Mouse (Mus musculus): ENCODE results near the gene Prex1. TPM values are rescaled to one million over a fixed set of nuclear protein-coding genes. Genes with fewer than 3 reads are reported as not detected.

Prex1 gene
- polyA plus RNA-seq, 1 experiment from 2014 or later: 27.4 TPM

DNA sequence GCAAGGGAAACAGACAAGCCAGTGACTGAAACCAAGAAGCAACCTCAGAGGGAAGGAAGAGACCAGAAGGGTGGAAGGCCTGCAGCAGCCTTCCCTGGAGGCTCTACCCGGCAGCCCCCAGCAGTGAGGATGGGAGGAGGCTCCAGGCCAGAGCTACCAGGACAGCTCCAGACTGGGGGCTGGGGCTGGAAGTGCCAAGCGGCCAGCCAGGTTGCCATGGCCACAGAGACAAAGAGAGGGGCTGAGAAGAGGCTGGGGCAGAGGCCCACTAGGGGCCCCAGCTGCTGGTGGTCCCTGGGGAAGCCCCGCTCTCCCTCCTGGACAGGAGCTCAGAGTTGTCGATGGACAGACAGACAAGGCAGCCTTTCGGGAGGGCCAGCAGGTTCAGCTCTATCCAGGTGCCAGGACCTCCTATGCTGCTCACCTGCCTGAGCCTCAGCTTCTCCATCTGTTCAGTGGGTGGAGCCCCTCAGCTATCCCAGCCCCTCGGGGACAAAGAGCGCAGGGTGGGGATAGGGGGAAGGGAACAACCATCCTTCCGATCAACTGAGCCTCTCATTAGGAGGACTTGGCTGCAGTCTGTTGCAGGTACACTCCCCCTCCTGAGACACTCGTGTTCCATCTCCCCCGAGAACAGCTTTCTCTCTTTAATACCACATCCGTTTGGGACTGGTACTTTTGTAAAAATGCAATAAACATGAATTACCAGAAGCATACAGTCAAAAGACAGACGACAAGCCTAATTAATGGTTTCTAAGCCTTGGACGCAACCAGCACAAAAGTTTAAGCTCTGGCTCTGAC, 34.5 kb downstream of the Prex1 start:
- peaks cover 69% of the 10 kb centered on the region for H3K4me1 ChIP-seq (replicated peaks)
- ATAC-seq (ENCODE audit: low FRiP score, low read depth): peak; percentile 88
- H3K9ac ChIP-seq: no peak overlapping the region
- no peaks in the 10 kb centered on the region for H3K9me3 ChIP-seq
- no peaks in the 10 kb centered on the region for H3K27me3 ChIP-seq
- H3K36me3 ChIP-seq: no peaks in the 10 kb centered on the region
- peak overlapping the region; percentile 82 for H3K27ac ChIP-seq (replicated peaks)
- 14% methylated on average over 13 of the region's 13 CpGs for WGBS
- no peak overlapping the region for H3K4me3 ChIP-seq
- H3K4me2 ChIP-seq: 0 out of 2 replicates have a peak overlapping the region, but pooled peaks have one; percentile 18

GRCm38 (mm10) chr2:166676933-166677332, 36.7 kb downstream of the Prex1 start:
- 58% methylated on average over 11 of the region's 11 CpGs for WGBS
- Histone ChIP-seq H3K4me2 (no peak overlapping the region), H3K9me3 (no peaks in the 10 kb centered on the region), H3K27ac (replicated peaks) (peak overlapping the region; percentile 72), H3K36me3 (no peaks in the 10 kb centered on the region), H3K4me1 (replicated peaks) (peaks cover 56% of the 10 kb centered on the region), H3K27me3 (no peaks in the 10 kb centered on the region), H3K4me3 (no peak overlapping the region), H3K9ac (no peak overlapping the region)
- no peak for ATAC-seq (ENCODE audit: low FRiP score, low read depth)

DNA sequence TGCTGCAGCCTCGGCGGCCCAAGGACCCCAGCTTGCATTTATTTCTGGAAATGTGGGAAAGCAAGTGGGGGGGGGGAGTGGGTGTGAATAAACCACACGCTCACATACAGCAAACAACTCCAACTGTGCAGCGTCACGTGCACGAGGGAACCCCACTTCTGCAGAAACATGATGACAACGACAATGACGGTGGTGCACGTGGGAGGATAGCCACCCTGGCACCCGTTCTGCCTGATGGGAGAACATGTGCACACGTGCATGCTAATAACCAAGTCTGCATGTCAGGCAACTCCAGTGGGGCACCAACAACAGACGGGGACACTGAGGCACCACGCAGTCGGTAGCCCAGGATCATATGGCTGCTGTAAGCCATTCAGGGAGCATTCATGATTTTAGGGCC, 37.1 kb downstream of the Prex1 start:
- Histone ChIP-seq H3K9me3 (no peaks in the 10 kb centered on the region), H3K4me2 (no peak overlapping the region), H3K36me3 (no peaks in the 10 kb centered on the region), H3K9ac (no peak overlapping the region), H3K4me3 (no peak overlapping the region), H3K27ac (replicated peaks) (peak overlapping the region; percentile 72), H3K27me3 (no peaks in the 10 kb centered on the region), H3K4me1 (replicated peaks) (peaks cover 61% of the 10 kb centered on the region)
- no peak for ATAC-seq (ENCODE audit: low FRiP score, low read depth)
- 48% methylated on average over 14 of the region's 14 CpGs for WGBS

- Histone ChIP-seq H3K27ac (replicated peaks) (peak overlapping the region; percentile 17; the same call in 1 of the 2 replicates), H3K9ac (no peak overlapping the region), H3K4me3 (no peak overlapping the region), H3K36me3 (no peaks in the 10 kb centered on the region), H3K9me3 (no peaks in the 10 kb centered on the region), H3K4me1 (replicated peaks) (peaks cover 67% of the 10 kb centered on the region), H3K27me3 (no peaks in the 10 kb centered on the region), H3K4me2 (peak overlapping the region; percentile 15; the same call in 1 of the 2 replicates)
- 35% methylated on average over 14 of the region's 14 CpGs for WGBS
- no peak for ATAC-seq (ENCODE audit: low FRiP score, low read depth)
These were observed 37.8 kb downstream of the Prex1 start for GRCm38 (mm10) chr2:166675588-166676444.

- Histone ChIP-seq H3K27me3 (no peaks in the 10 kb centered on the region), H3K27ac (replicated peaks) (no peak overlapping the region), H3K4me1 (replicated peaks) (peaks cover 66% of the 10 kb centered on the region), H3K36me3 (no peaks in the 10 kb centered on the region), H3K9ac (no peak overlapping the region), H3K9me3 (no peaks in the 10 kb centered on the region), H3K4me2 (no peak overlapping the region), H3K4me3 (no peak overlapping the region)
- whole genome bisulfite sequencing: 8% methylated on average over 12 of the region's 12 CpGs
- no peak for ATAC-seq (ENCODE audit: low FRiP score, low read depth)
These were observed 38.9 kb downstream of the Prex1 start for GRCm38 (mm10) chr2:166674693-166675092.

DNA sequence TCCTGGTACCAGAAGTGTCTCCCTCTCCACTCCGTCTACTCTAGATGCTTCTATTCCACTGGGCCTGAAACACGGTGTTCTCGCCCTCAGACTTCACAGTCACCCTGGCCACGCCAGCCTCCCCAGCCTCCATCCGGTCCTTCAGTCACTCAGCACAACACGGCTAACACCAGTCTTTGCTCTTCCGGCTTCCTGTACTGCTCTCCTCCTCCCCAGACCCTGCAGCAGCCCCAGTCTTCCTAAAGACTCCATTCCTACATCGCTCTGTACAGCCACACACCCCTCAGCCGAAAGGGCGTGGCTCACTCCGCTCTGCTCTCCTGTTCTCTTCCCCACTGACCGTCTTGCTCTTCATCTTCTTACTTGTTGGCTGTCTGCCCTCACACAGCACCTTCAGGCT, 39.7 kb downstream of the Prex1 start:
- H3K4me1 ChIP-seq (replicated peaks): peaks cover 66% of the 10 kb centered on the region
- no peak overlapping the region for H3K4me3 ChIP-seq
- no peak overlapping the region for H3K27ac ChIP-seq (replicated peaks)
- H3K9ac ChIP-seq: no peak overlapping the region
- 82% methylated on average over 12 of the region's 12 CpGs for WGBS
- no peaks in the 10 kb centered on the region for H3K9me3 ChIP-seq
- no peak overlapping the region for H3K4me2 ChIP-seq
- ATAC-seq (ENCODE audit: low FRiP score, low read depth): no peak
- H3K27me3 ChIP-seq: no peaks in the 10 kb centered on the region
- H3K36me3 ChIP-seq: no peaks in the 10 kb centered on the region

GRCm38 (mm10) chr2:166672171-166672965, 41.3 kb downstream of the Prex1 start:
- WGBS: 74% methylated on average over 14 of the region's 14 CpGs
- Histone ChIP-seq H3K4me1 (replicated peaks) (peaks cover 72% of the 10 kb centered on the region), H3K27ac (replicated peaks) (peak overlapping the region; percentile 70; the same call in 1 of the 2 replicates), H3K27me3 (no peaks in the 10 kb centered on the region), H3K4me3 (no peak overlapping the region), H3K9ac (no peak overlapping the region), H3K4me2 (no peak overlapping the region), H3K36me3 (no peaks in the 10 kb centered on the region), H3K9me3 (no peaks in the 10 kb centered on the region)
- ATAC-seq (ENCODE audit: low FRiP score, low read depth): no peak

- Histone ChIP-seq H3K9me3 (no peaks in the 10 kb centered on the region), H3K27ac (replicated peaks) (peak overlapping the region; percentile 70), H3K27me3 (no peaks in the 10 kb centered on the region), H3K4me3 (no peak overlapping the region), H3K4me2 (no peak overlapping the region), H3K36me3 (no peaks in the 10 kb centered on the region), H3K9ac (no peak overlapping the region), H3K4me1 (replicated peaks) (peaks cover 73% of the 10 kb centered on the region)
- 83% methylated on average over 14 of the region's 14 CpGs for WGBS
- ATAC-seq (ENCODE audit: low FRiP score, low read depth): no peak
These were observed 42.0 kb downstream of the Prex1 start for GRCm38 (mm10) chr2:166671614-166672013.

DNA sequence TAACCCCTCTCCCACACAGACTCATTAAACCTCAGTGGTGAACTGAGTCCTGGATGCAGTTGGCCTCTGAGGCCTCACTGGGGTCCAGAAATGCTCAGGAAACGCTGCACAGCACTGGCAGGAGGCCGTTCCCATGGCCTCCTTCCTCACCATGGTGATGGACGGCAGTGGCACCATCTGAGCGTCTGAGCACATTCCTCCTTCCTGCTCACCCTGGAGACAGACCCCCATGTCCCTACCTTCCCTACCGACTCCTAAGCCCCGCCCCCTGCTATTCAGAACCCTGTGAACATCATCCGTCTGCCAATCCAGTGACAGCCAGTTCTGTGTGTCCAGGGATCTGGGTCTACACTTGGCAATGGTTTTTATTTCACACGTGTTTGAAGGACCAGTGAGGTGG, 42.6 kb downstream of the Prex1 start:
- H3K4me1 ChIP-seq (replicated peaks): peaks cover 67% of the 10 kb centered on the region

DNA sequence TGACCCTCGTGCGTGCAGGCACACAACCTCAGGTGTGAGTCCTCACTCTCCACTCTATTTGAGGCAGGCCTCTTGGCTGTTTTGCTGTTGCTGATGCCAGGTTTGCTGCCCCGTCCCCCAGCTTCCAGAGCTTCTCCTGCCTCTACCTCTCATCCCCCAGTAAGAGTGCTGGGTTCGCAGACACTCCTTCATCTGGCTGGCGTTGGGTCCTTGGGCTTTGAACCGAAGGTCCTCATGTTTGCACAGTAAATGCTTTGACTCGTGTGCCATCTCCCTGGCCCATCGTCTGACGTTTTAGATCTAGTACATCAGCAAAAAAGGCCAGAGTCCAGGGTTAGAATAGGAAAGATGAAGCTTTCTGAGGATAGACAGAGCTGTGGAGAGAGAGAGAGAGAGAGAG, 43.7 kb downstream of the Prex1 start:
- Histone ChIP-seq H3K9me3 (no peaks in the 10 kb centered on the region), H3K4me1 (replicated peaks) (peaks cover 65% of the 10 kb centered on the region), H3K4me2 (no peak overlapping the region), H3K27me3 (no peaks in the 10 kb centered on the region), H3K9ac (no peak overlapping the region), H3K4me3 (no peak overlapping the region), H3K36me3 (no peaks in the 10 kb centered on the region), H3K27ac (replicated peaks) (0 out of 2 replicates have a peak overlapping the region, but pooled peaks have one; percentile 27)
- no peak for ATAC-seq (ENCODE audit: low FRiP score, low read depth)
- WGBS: 78% methylated on average over 9 of the region's 9 CpGs

More for the DNA sequence above, 42.6 kb downstream of the Prex1 start:
- no peaks in the 10 kb centered on the region for H3K9me3 ChIP-seq
- peak; percentile 82 for ATAC-seq (ENCODE audit: low FRiP score, low read depth)
- no peak overlapping the region for H3K4me2 ChIP-seq
- WGBS: 10% methylated on average over 8 of the region's 8 CpGs
- no peaks in the 10 kb centered on the region for H3K27me3 ChIP-seq
- peak overlapping the region; percentile 70 for H3K27ac ChIP-seq (replicated peaks)
- H3K9ac ChIP-seq: no peak overlapping the region
- H3K36me3 ChIP-seq: no peaks in the 10 kb centered on the region
- no peak overlapping the region for H3K4me3 ChIP-seq

GRCm38 (mm10) chr2:166667790-166668695, 45.6 kb downstream of the Prex1 start:
- peaks cover 78% of the 10 kb centered on the region for H3K4me1 ChIP-seq (replicated peaks)
- H3K4me2 ChIP-seq: 0 out of 2 replicates have a peak overlapping the region, but pooled peaks have one; percentile 14
- H3K36me3 ChIP-seq: no peaks in the 10 kb centered on the region
- no peak overlapping the region for H3K4me3 ChIP-seq
- WGBS: 23% methylated on average over 22 of the region's 22 CpGs
- H3K27ac ChIP-seq (replicated peaks): peak overlapping the region; percentile 59
- H3K27me3 ChIP-seq: no peaks in the 10 kb centered on the region
- H3K9ac ChIP-seq: no peak overlapping the region
- peak; percentile 39; the same call in 1 of the 2 replicates for ATAC-seq (ENCODE audit: low FRiP score, low read depth)
- no peaks in the 10 kb centered on the region for H3K9me3 ChIP-seq

All from hindbrain, embryonic 15.5 days (tissue).